8 mouse cellular contexts compared by ENCODE assay signal in genomic region chr13:93939363-93940127, GRCm38 (mm10).
DNase-seq lines count a peak whose midpoint lies in the region; ATAC-seq lines count a peak whose summit lies in the region.

No protein-coding gene starts in this region.

- DNase-seq in 416B (ENCODE audit: low read depth): peak; percentile 99
- peak; percentile 73 for DNase-seq in heart, adult 9 months (ENCODE audit: low spot score in 2 of 2)
- DNase-seq in liver, embryonic 13.5 days: peak; percentile 3
- DNase-seq in testis, postnatal 14 days (ENCODE audit: low spot score): peak; percentile 54
- no peak for DNase-seq in frontal cortex, postnatal 36 days (ENCODE audit: low spot score in 2 of 2)
- DNase-seq in hindbrain, embryonic 10.5 days (ENCODE audit: low spot score): no peak
- DNase-seq in left cerebral cortex, adult 9 months (ENCODE audit: low spot score in 2 of 2): no peak

- no peak overlapping the region for H3K4me3 ChIP-seq in liver, embryonic 13.5 days (replicated peaks)
- no peak overlapping the region for H3K4me3 ChIP-seq in hindbrain, embryonic 10.5 days

- peak; percentile 51 for ATAC-seq in CD4-positive, CD25-positive, alpha-beta regulatory T cell, adult 4 months
- peak; percentile 51; the same call in 1 of the 2 replicates for ATAC-seq in liver, embryonic 13.5 days (ENCODE audit: low read depth)

- no peak overlapping the region for H3K27ac ChIP-seq in liver, embryonic 13.5 days
- no peak overlapping the region for H3K27ac ChIP-seq in hindbrain, embryonic 10.5 days

- 14% methylated on average over 6 of the region's 6 CpGs for WGBS in liver, embryonic 13.5 days (ENCODE audit: insufficient replicate concordance)
- 80% methylated on average over 6 of the region's 6 CpGs for WGBS in hindbrain, embryonic 10.5 days

- no peaks in the 10 kb centered on the region for H3K9me3 ChIP-seq in liver, embryonic 13.5 days (replicated peaks)
- no peaks in the 10 kb centered on the region for H3K9me3 ChIP-seq in hindbrain, embryonic 10.5 days

- no peaks in the 10 kb centered on the region for H3K36me3 ChIP-seq in liver, embryonic 13.5 days
- H3K36me3 ChIP-seq in hindbrain, embryonic 10.5 days: no peaks in the 10 kb centered on the region

- 0 out of 2 replicates have a peak overlapping the region, but pooled peaks have one; percentile 5 for H3K4me2 ChIP-seq in liver, embryonic 13.5 days

- H3K9ac ChIP-seq in liver, embryonic 13.5 days: no peak overlapping the region

- peaks cover 18% of the 10 kb centered on the region for H3K4me1 ChIP-seq in liver, embryonic 13.5 days (replicated peaks)
- H3K4me1 ChIP-seq in hindbrain, embryonic 10.5 days (replicated peaks): peaks cover 12% of the 10 kb centered on the region

- no peaks in the 10 kb centered on the region for H3K27me3 ChIP-seq in liver, embryonic 13.5 days
- H3K27me3 ChIP-seq in hindbrain, embryonic 10.5 days (ENCODE audit: insufficient read depth, poor library complexity, severe bottlenecking): no peaks in the 10 kb centered on the region

Comparison
In these comparisons a context has a peak if more than half of its experiments do, and no peak if none do; other contexts are left out.
1. DNase-seq: peak in 416B (single experiment), heart, adult 9 months (2 of 2), liver, embryonic 13.5 days (single experiment) and testis, postnatal 14 days (single experiment); none in frontal cortex, postnatal 36 days (0 of 2), hindbrain, embryonic 10.5 days (single experiment) and left cerebral cortex, adult 9 months (0 of 2).